Mouse (Mus musculus): ENCODE data around the gene Cnnm3. TPM values are rescaled to one million over a fixed set of nuclear protein-coding genes. Genes with fewer than 3 reads are reported as not detected.
"Not testable (repeated sequence)": the region's sequence is repeated elsewhere in the genome, so short reads cannot be mapped to it uniquely, and the experiment has no call there.

Gene Cnnm3
- polyA plus RNA-seq, 1 experiment, result 5.6 TPM

DNA sequence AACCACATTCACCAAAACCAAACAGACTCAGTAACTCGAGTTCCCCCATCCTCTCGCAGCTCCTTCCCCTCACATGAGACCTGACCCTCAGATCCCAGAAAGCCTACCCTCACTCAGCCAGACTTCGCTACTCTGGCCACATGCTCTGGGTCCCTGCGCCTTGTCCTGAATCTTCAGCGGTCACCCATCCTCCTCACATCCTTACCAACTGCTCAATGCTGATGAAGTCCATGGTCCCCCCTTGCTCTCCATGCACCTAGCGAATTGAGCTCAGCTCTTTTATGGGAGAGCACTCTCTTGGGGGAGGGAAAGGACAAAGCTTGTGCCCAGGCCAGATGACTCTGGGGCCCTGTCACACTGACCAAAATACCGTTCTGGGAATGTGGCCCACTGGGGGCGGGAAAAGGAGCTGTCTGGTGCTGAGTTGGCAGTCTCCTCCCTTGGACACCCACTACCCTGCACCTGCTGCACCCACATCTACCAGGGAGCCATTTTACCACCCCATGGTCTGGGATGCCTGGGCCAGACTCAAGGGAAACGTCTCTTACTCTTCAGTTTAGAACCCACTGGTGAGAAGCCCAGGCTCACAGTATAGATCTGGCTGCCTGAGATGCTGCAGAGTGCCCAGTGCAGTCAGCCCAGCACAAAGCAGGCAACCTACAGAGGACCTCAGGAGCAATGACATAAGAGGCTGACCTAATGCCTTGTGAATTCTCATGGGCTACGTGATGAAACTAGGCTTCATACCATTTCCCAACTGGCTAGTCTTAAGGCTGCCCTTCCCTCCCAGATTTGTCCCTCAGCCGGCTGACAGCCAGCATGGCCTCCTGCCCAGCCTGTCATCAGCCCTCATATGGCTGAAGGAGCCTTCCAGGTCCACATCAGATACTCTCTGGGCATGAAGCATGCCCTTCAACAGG is 24.1 kb downstream of the Cnnm3 start:
- no peak overlapping the region for H3K4me3 ChIP-seq (ENCODE audit: control insufficient read depth, low read depth, low read length)
- no peaks in the 10 kb centered on the region; the same call in 1 of the 2 replicates for H3K36me3 ChIP-seq (ENCODE audit: control insufficient read depth, insufficient read depth, low read length)
- H3K27ac ChIP-seq (ENCODE audit: control insufficient read depth, insufficient read depth, low read depth, low read length), result no peak overlapping the region
- peaks cover 6% of the 10 kb centered on the region; the same call in 1 of the 2 replicates for H3K4me1 ChIP-seq (ENCODE audit: control insufficient read depth, insufficient read depth, low read length)
- no peak for TF ChIP-seq CTCF (IDR thresholded peaks at IDR 0.05; ENCODE audit: control insufficient read depth, insufficient read depth, insufficient replicate concordance, low read depth, low read length)
- TF ChIP-seq POLR2A (IDR thresholded peaks at IDR 0.05; ENCODE audit: control insufficient read depth, low read depth, low read length), result no peak
- no peaks in the 10 kb centered on the region for H3K27me3 ChIP-seq (ENCODE audit: control insufficient read depth, insufficient read depth, low read length)

DNA sequence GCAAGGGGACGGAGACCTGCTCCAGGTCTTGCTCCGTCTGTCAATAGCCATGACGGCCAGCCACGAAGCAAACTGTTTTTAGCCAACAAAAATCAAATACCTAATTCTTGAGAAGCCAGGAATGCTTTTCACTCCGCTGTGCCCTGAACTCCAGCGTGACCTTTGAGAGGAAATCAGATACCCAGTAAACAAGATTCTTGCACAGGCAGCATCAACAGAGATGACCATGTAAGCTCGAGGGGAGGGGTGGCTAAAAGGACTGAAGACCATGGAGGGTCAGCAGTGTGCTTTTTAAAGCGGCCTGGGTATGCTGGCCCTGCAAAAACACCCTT is 24.7 kb downstream of the Cnnm3 start:
- H3K27me3 ChIP-seq (ENCODE audit: control insufficient read depth, insufficient read depth, low read length), result no peaks in the 10 kb centered on the region
- peaks cover 7% of the 10 kb centered on the region; the same call in 1 of the 2 replicates for H3K4me1 ChIP-seq (ENCODE audit: control insufficient read depth, insufficient read depth, low read length)
- H3K36me3 ChIP-seq (ENCODE audit: control insufficient read depth, insufficient read depth, low read length), result no peaks in the 10 kb centered on the region; the same call in 1 of the 2 replicates
- H3K27ac ChIP-seq (ENCODE audit: control insufficient read depth, insufficient read depth, low read depth, low read length), result no peak overlapping the region
- TF ChIP-seq POLR2A (IDR thresholded peaks at IDR 0.05; ENCODE audit: control insufficient read depth, low read depth, low read length) (no peak), CTCF (IDR thresholded peaks at IDR 0.05; ENCODE audit: control insufficient read depth, insufficient read depth, insufficient replicate concordance, low read depth, low read length) (no peak)
- H3K4me3 ChIP-seq (ENCODE audit: control insufficient read depth, low read depth, low read length), result no peak overlapping the region

DNA sequence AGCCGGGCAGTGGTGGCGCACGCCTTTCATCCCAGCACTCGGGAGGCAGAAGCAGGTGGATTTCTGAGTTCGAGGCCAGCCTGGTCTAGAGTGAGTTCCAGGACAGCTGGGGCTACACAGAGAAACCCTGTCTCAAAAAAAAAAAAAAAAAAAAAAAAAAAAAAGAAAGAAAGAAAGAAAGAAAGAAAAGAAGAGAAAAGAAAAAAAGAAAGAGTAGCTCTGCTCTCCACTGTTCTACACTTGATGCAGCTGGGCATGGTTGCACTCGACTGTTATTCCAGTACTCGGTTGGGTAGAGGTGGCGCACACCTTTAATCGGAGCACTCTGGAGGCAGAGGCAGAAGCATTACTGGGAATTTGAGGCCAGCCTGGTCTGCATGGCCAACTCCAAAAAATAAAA is 25.1 kb downstream of the Cnnm3 start, which contains the start of gene Ankrd23:
Gene Ankrd23, minus strand, starts transcription at position 101 of the 400 bp plus-strand sequence.
- H3K36me3 ChIP-seq (ENCODE audit: control insufficient read depth, insufficient read depth, low read length); H3K27me3 ChIP-seq (ENCODE audit: control insufficient read depth, insufficient read depth, low read length); H3K4me3 ChIP-seq (ENCODE audit: control insufficient read depth, low read depth, low read length); H3K4me1 ChIP-seq (ENCODE audit: control insufficient read depth, insufficient read depth, low read length); H3K27ac ChIP-seq (ENCODE audit: control insufficient read depth, insufficient read depth, low read depth, low read length): not testable (repeated sequence)

DNA sequence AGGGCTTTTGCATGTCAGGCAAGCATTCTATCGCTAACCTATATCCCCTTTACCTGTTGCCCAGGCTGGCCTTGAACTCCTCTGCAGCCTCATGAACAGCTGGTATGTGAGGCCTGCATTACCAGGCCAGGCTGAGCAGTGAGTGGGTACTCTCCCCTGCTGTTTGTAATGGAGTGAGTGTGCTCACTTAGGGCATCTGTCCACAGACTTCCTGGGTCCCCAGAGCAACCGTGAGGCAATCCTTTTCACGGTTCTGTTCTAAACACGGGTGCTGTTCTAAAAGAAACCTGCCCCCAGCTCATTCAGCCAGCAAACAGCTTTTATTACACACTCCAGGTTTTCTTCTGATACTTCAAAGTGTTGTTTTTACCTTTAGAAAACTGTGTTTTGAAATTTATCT is 27.1 kb downstream of the Cnnm3 start:
- no peaks in the 10 kb centered on the region; the same call in 1 of the 2 replicates for H3K36me3 ChIP-seq (ENCODE audit: control insufficient read depth, insufficient read depth, low read length)
- TF ChIP-seq CTCF (IDR thresholded peaks at IDR 0.05; ENCODE audit: control insufficient read depth, insufficient read depth, insufficient replicate concordance, low read depth, low read length), result no peak
- no peak overlapping the region for H3K4me3 ChIP-seq (ENCODE audit: control insufficient read depth, low read depth, low read length)

DNA sequence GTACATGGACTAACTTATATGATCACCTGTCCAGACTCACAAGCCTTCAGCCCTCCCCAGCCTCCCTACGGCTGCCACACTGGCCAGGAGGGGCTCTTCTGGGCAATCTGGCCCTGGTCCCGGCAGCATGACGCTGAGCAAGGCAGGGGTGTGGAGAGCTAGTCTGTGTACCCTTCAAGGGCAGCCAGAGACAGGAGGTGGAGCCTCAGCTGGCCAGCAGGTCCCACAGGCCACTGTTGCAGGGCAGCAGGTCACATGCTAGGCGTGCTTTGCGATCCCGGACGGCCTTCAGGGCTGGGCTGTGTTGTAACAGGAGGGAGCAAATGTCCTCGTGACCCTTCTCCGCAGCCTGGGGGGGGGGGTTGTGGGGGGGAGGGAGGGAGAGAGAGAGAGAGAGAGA is 27.5 kb downstream of the Cnnm3 start, which contains the start of gene Gm42417:
Gene Gm42417, minus strand, starts transcription at position 244 of the 400 bp plus-strand sequence.
- Histone ChIP-seq H3K36me3 (ENCODE audit: control insufficient read depth, insufficient read depth, low read length) (no peaks in the 10 kb centered on the region; the same call in 1 of the 2 replicates), H3K4me1 (ENCODE audit: control insufficient read depth, insufficient read depth, low read length) (peaks cover 5% of the 10 kb centered on the region; the same call in 1 of the 2 replicates), H3K27me3 (ENCODE audit: control insufficient read depth, insufficient read depth, low read length) (no peaks in the 10 kb centered on the region), H3K27ac (ENCODE audit: control insufficient read depth, insufficient read depth, low read depth, low read length) (no peak within 1 kb of the TSS), H3K4me3 (ENCODE audit: control insufficient read depth, low read depth, low read length) (no peak within 1 kb of the TSS)
- TF ChIP-seq POLR2A (IDR thresholded peaks at IDR 0.05; ENCODE audit: control insufficient read depth, low read depth, low read length) (no peak), CTCF (IDR thresholded peaks at IDR 0.05; ENCODE audit: control insufficient read depth, insufficient read depth, insufficient replicate concordance, low read depth, low read length) (no peak)

More for the DNA sequence above, 27.1 kb downstream of the Cnnm3 start:
- H3K27me3 ChIP-seq (ENCODE audit: control insufficient read depth, insufficient read depth, low read length), result no peaks in the 10 kb centered on the region
- H3K27ac ChIP-seq (ENCODE audit: control insufficient read depth, insufficient read depth, low read depth, low read length), result no peak overlapping the region
- peaks cover 5% of the 10 kb centered on the region; the same call in 1 of the 2 replicates for H3K4me1 ChIP-seq (ENCODE audit: control insufficient read depth, insufficient read depth, low read length)

DNA sequence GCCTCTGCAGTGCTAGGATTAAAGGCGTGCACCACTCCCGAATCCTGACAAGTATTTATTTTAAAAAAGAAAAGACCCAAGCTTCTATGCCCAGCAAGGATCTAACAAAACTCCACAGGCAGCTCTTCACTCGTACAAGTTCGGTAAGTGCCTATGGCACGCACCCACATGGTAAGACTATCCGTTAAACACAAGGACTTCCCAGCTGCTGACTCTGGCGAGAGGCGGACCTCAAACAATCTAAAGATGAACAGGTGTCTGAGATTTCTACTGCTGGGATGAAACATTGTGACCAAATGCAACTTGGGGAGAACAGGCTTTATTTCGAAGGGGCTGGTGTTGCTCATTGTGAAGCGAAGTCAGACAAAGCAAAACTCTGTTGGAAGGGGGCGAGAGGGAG is 28.5 kb downstream of the Cnnm3 start:
- no peak for TF ChIP-seq POLR2A (IDR thresholded peaks at IDR 0.05; ENCODE audit: control insufficient read depth, low read depth, low read length)
- TF ChIP-seq CTCF (IDR thresholded peaks at IDR 0.05; ENCODE audit: control insufficient read depth, insufficient read depth, insufficient replicate concordance, low read depth, low read length), result no peak
- H3K36me3 ChIP-seq (ENCODE audit: control insufficient read depth, insufficient read depth, low read length), result no peaks in the 10 kb centered on the region; the same call in 1 of the 2 replicates
- no peak overlapping the region for H3K27ac ChIP-seq (ENCODE audit: control insufficient read depth, insufficient read depth, low read depth, low read length)
- H3K27me3 ChIP-seq (ENCODE audit: control insufficient read depth, insufficient read depth, low read length), result no peaks in the 10 kb centered on the region
- peaks cover 5% of the 10 kb centered on the region; the same call in 1 of the 2 replicates for H3K4me1 ChIP-seq (ENCODE audit: control insufficient read depth, insufficient read depth, low read length)
- H3K4me3 ChIP-seq (ENCODE audit: control insufficient read depth, low read depth, low read length), result peak overlapping the region; percentile 28; the same call in 1 of the 2 replicates

DNA sequence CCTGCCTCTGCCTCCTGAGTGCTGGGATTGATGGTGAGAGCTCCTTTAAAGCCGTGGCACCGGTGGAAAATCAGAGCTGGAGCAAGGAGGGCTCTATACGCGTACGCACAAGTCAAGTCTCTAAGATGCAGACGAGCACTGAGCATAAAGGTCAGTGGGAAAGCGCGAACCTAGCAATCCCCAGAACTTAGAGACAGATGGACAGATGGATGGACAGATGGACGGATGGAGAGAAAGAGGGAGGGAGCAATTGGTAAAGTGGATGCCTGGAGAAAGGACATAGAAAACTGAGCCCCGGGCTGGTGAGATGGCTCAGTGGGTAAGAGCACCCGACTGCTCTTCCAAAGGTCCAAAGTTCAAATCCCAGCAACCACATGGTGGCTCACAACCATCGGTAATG is 29.1 kb downstream of the Cnnm3 start:
- H3K4me3 ChIP-seq (ENCODE audit: control insufficient read depth, low read depth, low read length), result peak overlapping the region; percentile 45
- H3K4me1 ChIP-seq (ENCODE audit: control insufficient read depth, insufficient read depth, low read length), result peaks cover 8% of the 10 kb centered on the region
- H3K27me3 ChIP-seq (ENCODE audit: control insufficient read depth, insufficient read depth, low read length), result no peaks in the 10 kb centered on the region
- TF ChIP-seq CTCF (IDR thresholded peaks at IDR 0.05; ENCODE audit: control insufficient read depth, insufficient read depth, insufficient replicate concordance, low read depth, low read length), result no peak
- no peak for TF ChIP-seq POLR2A (IDR thresholded peaks at IDR 0.05; ENCODE audit: control insufficient read depth, low read depth, low read length)
- no peaks in the 10 kb centered on the region; the same call in 1 of the 2 replicates for H3K36me3 ChIP-seq (ENCODE audit: control insufficient read depth, insufficient read depth, low read length)
- no peak overlapping the region for H3K27ac ChIP-seq (ENCODE audit: control insufficient read depth, insufficient read depth, low read depth, low read length)

Measured in testis, adult 2 months (tissue).